Mouse (Mus musculus): Measurements from ENCODE around the gene Ptpn14.

DNA sequence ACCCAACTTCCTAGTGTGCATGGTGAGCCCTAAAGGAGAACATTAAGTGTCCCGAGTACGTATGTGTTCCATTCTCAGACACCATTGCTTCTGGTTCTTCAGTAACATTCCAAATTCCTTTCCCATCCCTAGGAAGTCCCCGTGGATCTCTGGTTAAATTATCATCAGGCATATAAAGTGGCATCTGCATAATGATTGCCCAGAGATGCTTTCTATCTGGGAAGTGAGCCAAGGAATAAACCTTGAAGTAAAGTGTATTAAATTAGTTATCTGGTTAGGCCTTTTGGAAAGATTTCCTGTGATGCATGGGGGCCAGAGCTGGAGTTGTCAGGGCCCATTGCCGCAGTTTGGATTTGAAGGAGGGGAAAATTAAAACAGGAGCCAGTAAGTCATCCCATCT is 144.0 kb downstream of the Ptpn14 start:
- TF ChIP-seq CTCF (IDR thresholded peaks at IDR 0.05; ENCODE audit: extremely low read depth, insufficient read depth, insufficient read length, insufficient replicate concordance) = no peak
- no peak for TF ChIP-seq POLR2A (IDR thresholded peaks at IDR 0.05; ENCODE audit: low read depth, low read length)

All from spleen, adult 2 months (tissue).